Mouse (Mus musculus): Measurements from ENCODE around the gene Dhx8. TPM values are rescaled to one million over a fixed set of nuclear protein-coding genes. Genes with fewer than 3 reads are reported as not detected.
A peak's percentile ranks its signal among the peaks of the same experiment; 100 is the strongest.

The Dhx8 gene
- 10 to 100 TPM; 12.7 to 13.6 TPM for total RNA-seq (2021)
- long read RNA-seq, experiment 1, full-length matches to known transcripts, result 4 of 5 reads
- long read RNA-seq, experiment 1, partial matches to known transcripts, result 1 of 5 reads
- long read RNA-seq, experiment 1, other reads (novel, unspliced or antisense), result 0 of 5 reads
- long read RNA-seq, experiment 2, full-length matches to known transcripts, result 8 of 12 reads
- long read RNA-seq, experiment 2, partial matches to known transcripts, result 3 of 12 reads
- long read RNA-seq, experiment 2, other reads (novel, unspliced or antisense), result 1 of 12 reads

- peak; percentile 96 for DNase-seq
- intact Hi-C loops (cut with DNase I; ENCODE audit: low total_unique reads), result no loop called here
Observed at GRCm38 (mm10) chr11:101732518-101733440, at the start of gene Dhx8. Gene Dhx8, plus strand, starts transcription at chr11:101732919.

- peak; percentile 76 for DNase-seq
- intact Hi-C loops (cut with DNase I; ENCODE audit: low total_unique reads), result no loop called here
Observed at GRCm38 (mm10) chr11:101687351-101688301, 45.1 kb upstream of the Dhx8 start.

GRCm38 (mm10) chr11:101689701-101690113 lies 43.0 kb upstream of the Dhx8 start:
- no peak for DNase-seq
- intact Hi-C loops (cut with DNase I; ENCODE audit: low total_unique reads), result loop anchor here (5.0 kb wide), 1 partner anchor 802 kb away; no protein-coding TSS in a partner anchor

DNA sequence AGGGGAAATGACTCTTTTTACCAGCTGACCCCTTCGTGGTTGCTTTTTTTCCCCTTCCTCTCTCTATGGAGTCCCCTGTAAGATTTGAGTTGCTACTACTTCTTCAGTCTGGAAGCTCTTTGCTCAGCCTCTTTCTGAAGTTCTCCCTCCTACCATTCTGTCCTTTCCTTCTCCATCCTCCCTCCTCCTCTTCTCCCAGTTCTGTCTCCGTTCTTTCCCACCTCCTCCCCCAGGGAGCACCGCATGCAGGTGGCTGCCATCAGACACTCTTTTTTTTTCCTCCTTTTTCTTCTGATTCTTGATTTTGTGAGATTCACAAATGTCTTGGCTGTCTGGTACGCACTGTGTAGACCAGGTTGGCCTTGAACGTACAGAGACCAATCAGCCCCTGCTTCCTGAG lies 42.4 kb upstream of the Dhx8 start:
- no peak for DNase-seq
- intact Hi-C loops (cut with DNase I; ENCODE audit: low total_unique reads), result loop anchor here (5.0 kb wide), 1 partner anchor 803 kb away; no protein-coding TSS in a partner anchor

DNA sequence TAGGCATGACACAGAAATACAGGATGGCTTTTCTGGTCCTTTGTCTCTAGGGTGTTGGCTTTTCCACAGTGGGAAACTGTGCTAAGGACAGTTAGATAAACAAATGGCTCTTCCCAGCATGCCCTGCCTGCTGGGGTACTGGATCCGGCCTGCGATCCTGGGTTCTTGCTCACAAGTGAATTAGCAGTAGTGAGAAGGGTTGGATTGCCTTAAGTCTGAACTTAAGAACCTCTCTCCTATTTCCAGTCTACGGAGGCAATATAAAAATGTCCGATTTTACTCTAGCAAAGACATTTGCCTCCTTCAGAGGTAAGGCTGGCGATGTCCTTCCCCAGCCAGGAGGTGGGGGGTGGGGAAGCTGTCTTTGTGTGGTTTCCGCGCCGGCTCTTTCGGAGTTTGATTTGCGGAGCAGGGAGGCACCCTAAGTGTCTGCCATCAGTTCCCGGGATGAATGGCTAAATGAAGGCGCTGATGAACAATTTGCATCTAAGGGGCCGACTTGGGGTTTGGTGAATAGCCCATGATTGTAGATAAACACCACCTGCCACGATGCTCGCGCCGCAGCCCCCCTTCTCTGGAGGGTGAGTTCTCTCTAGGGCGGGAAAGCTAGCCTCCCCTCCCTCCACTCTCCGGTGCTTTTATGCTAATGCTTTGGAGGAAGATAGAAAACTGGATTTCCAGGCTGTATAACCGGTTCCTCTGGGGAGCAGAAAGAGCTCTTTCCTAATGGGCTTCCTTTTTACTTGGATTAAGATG lies 36.6 kb upstream of the Dhx8 start:
- intact Hi-C loops (cut with DNase I; ENCODE audit: low total_unique reads), result no loop called here
- DNase-seq, result no peak

DNA sequence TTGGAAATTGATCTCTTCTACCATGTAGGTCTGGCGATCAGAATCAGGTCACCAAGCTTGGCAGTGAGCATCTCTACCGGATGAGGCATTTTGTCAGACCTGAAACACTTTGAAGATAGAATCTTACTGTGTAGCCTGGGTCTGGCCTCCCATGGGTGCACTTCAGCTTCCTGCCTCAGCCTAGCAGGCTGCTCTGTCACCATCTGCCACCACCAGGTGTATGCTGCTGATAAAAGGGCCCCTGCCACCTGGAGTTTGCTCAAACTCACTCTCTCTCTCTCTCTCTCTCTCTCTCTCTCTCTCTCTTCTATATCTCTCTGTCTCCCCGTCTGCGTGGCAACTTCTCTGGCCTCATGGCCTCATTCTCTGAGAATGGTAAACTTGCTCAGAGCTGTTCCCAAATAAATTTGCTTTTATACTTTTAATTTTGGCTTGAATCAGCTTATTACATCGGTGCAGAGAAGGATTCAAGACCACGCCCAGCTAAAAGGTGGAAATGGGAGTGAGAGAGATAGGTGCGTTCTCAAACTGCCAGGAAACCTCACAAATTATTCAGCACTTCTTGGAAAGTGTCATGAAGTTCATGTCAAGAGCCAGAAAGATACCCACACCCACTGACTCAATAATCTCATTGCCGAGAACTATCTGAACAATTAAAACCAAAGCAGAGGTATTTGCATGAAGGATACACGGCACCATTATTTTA lies 35.4 kb upstream of the Dhx8 start:
- DNase-seq, result no peak
- intact Hi-C loops (cut with DNase I; ENCODE audit: low total_unique reads), result no loop called here

DNA sequence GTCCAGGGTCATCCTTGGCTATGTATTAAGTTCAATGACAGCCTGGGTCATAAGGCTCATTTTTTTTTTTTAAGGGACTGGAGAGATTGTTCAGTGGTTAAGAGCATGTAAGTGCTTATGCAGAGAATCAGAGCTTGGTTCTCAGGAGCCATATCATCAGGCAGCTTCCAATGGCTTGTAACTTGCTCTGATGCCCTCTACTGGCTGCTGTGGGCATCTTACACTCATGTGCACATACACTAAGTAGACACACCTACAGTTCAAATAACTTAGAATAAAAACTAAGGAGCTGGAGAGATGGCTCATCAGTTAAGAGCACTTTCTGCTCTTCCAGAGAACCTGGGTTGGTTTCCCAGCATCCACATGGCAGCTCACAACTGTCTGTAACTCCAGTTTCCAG lies 34.6 kb upstream of the Dhx8 start:
- intact Hi-C loops (cut with DNase I; ENCODE audit: low total_unique reads), result no loop called here
- no peak for DNase-seq

- intact Hi-C loops (cut with DNase I; ENCODE audit: low total_unique reads), result no loop called here
- DNase-seq, result no peak
Observed at GRCm38 (mm10) chr11:101699556-101699955, 33.2 kb upstream of the Dhx8 start.

DNA sequence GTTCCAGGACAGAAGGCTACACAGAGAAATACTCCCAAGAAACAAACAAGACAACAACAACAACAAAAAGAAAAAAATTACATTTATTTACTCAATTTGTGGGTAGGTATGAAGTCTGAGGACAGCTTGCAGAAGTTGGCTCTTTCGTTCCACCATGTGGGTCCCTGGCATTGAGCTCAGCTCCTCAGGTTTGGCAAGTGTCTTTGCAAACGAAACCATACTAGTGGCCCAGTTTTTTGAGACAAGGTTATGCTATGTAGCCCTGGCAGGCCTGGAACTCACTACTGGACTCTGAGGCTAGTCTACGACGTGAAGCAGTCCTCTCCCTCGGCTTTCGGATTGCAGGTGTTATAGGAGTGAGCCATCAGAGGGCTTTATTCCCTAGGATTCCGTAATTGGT lies 32.7 kb upstream of the Dhx8 start:
- no peak for DNase-seq
- intact Hi-C loops (cut with DNase I; ENCODE audit: low total_unique reads), result no loop called here

GRCm38 (mm10) chr11:101700446-101700845 lies 32.3 kb upstream of the Dhx8 start:
- intact Hi-C loops (cut with DNase I; ENCODE audit: low total_unique reads), result no loop called here
- DNase-seq, result peak; percentile 43

- no peak for DNase-seq
- intact Hi-C loops (cut with DNase I; ENCODE audit: low total_unique reads), result no loop called here
Observed at GRCm38 (mm10) chr11:101704081-101704480, 28.6 kb upstream of the Dhx8 start.

DNA sequence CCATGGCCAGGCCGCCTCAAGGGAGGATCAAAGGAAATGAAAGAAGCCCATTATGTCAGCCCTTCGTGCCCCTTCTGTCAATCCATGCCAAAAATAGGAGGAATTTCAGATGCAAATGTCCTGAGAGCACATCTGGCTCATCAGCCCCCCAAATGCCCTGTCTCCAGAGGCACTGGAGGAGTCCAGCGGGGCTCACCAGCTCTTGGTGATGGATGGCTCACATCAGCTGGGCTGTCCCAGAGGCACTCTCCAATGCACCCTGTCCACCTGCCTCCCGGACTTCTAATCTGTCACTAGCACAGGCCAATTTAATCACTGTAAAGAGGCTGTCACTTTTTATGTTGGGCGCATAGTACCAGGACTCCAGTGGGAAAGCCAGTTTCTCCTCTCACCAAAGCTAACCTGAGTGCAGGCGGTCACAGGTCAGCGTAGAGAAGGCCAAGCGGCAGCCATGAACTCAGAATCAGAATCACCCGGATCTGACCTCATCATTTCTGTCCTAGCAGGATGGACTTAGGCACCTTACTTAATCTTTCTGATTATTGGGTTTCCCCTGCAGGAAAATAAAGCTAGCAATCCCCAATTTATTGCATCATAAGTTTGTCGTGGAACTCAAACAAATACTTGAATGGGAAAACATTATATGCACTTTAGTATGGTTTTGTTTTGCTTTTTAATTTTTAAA lies 25.8 kb upstream of the Dhx8 start:
- no peak for DNase-seq
- intact Hi-C loops (cut with DNase I; ENCODE audit: low total_unique reads), result no loop called here

GRCm38 (mm10) chr11:101708482-101708881 lies 24.2 kb upstream of the Dhx8 start:
- no peak for DNase-seq
- intact Hi-C loops (cut with DNase I; ENCODE audit: low total_unique reads), result no loop called here

GRCm38 (mm10) chr11:101712811-101713210 lies 19.9 kb upstream of the Dhx8 start:
- no peak for DNase-seq
- intact Hi-C loops (cut with DNase I; ENCODE audit: low total_unique reads), result no loop called here

DNA sequence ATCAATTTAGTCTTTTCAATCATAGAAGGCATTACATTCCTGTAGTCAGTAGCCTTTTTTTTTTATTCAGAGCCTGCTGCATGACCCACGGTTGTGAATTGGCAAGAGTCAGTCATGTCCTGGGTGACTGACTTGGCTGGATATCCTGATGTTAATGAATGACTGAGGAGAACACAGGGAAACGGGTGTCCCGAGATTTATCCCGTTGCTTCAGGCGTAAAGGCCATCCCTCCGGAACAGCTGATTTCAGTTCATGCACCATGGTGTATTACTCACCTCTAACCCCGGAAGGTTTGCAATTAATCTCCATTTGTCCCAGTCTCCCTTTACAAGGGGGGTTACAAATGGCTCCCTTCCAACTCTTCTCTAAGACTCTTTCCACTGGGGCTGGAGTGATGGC lies 18.7 kb upstream of the Dhx8 start:
- intact Hi-C loops (cut with DNase I; ENCODE audit: low total_unique reads), result no loop called here
- no peak for DNase-seq

DNA sequence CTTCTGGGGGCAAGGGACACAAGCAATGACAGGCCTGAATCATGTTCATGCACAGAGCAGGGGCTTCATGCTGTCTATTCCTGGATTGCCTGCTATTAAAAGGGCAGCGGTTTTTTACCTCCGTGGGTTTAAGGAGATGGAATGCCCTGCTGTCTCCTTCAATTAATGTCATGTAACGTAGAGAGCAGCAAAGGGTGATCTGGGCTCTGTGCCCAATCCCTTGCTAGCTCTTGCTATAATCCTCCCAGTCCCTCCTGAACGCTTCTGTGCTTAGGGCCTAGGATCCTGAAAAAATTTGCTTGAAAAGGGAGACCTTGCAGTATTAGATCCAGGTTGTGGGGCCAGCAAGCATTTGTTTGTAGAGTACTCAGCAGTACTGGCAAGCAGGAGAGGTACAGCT lies 14.4 kb upstream of the Dhx8 start:
- intact Hi-C loops (cut with DNase I; ENCODE audit: low total_unique reads), result no loop called here

DNA sequence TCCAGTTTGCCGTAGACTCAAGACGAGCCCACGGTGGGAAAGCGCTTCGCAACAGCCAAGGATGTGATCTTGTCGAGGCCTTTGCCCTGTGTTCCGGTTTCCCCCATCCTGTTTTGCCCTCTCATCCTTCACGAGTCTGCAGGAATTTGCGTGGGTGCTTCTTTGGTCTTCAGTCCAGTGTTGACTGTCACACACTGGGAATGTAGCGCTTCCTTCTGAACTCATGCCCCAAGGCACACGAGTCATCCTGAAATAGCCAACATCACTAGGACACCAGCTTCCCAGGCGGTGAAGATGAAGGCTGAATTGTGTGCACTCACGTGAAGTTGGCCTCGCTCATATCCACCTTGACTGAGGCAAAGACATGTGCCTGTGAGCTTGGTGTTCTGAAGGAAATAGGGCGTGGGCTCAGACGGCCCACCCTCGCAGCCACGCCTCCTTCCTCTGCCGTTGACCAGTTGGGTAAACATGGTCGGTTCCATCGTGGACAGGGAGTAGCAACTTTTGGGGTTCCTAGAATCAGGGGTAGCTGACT lies 12.7 kb upstream of the Dhx8 start:
- intact Hi-C loops (cut with DNase I; ENCODE audit: low total_unique reads), result no loop called here
- DNase-seq, result no peak

More for the DNA sequence above, 14.4 kb upstream of the Dhx8 start:
- DNase-seq, result no peak

GRCm38 (mm10) chr11:101725043-101725442 lies 7.7 kb upstream of the Dhx8 start:
- no peak for DNase-seq
- intact Hi-C loops (cut with DNase I; ENCODE audit: low total_unique reads), result no loop called here
